Mouse (Mus musculus) E14TG2a.4 (cell line): ENCODE data around the gene Eps8.

Experiments
- H3K27me3 ChIP-seq: 2 replicates; pipeline ENCODE4 v1.6.1; 2014; ENCODE audit warnings: low read length, control low read depth; ENCODE audit not compliant: insufficient read depth
- H3K36me3 ChIP-seq: 2 replicates; pipeline ENCODE4 v1.6.1; 2014; ENCODE audit warnings: low read length, control low read depth; ENCODE audit not compliant: insufficient read depth
- H3K4me1 ChIP-seq: replicated peaks from 2 replicates; pipeline ENCODE4 v1.6.1; 2014; ENCODE audit warnings: low read depth, low read length, control low read depth
- H3K4me3 ChIP-seq: replicated peaks from 2 replicates; pipeline ENCODE4 v1.5.1; 2014; ENCODE audit warnings: mild to moderate bottlenecking, low read length
- H3K9me3 ChIP-seq: 2 replicates; pipeline ENCODE4 v1.6.1; 2014; ENCODE audit warnings: low read length, control low read depth
- CTCF ChIP-seq: conservative IDR thresholded peaks from 2 replicates; pipeline ENCODE4 v1.5.1; 2014; ENCODE audit warnings: low read length
- NANOG ChIP-seq: IDR thresholded peaks from 2 replicates; pipeline ENCODE4 v1.6.1; 2014; ENCODE audit warnings: borderline replicate concordance, low read length, mixed read lengths
- POU5F1 ChIP-seq: IDR thresholded peaks from 2 replicates; pipeline ENCODE4 v1.6.1; 2014; ENCODE audit warnings: low read length, borderline replicate concordance

Gene Eps8

DNA sequence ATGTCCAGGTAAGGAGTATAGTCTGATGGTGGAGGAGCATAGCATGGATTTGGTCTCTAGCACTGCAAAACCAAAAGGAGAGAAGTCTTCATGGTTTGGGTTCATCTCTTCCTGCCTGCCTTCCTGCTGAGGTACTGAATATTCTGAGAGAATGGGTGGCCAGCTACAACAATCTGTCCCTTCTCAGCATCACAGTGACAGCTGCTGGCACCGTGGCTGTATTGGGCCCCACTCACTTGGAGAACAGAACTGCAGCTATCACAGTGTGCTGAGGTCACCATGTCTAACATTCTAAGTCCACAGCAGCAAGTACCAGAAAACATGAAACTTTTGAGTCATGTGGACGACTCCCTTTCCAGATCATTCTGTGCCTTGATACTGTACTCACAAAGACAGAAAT lies 107.1 kb downstream of the Eps8 start:
- Histone ChIP-seq H3K27me3 (no peaks in the 10 kb centered on the region), H3K4me3 (no peak overlapping the region), H3K4me1 (peaks cover 23% of the 10 kb centered on the region), H3K9me3 (peaks cover 8% of the 10 kb centered on the region), H3K36me3 (no peaks in the 10 kb centered on the region)
- TF ChIP-seq POU5F1: no peak
- no peak for TF ChIP-seq NANOG
- no peak for TF ChIP-seq CTCF

DNA sequence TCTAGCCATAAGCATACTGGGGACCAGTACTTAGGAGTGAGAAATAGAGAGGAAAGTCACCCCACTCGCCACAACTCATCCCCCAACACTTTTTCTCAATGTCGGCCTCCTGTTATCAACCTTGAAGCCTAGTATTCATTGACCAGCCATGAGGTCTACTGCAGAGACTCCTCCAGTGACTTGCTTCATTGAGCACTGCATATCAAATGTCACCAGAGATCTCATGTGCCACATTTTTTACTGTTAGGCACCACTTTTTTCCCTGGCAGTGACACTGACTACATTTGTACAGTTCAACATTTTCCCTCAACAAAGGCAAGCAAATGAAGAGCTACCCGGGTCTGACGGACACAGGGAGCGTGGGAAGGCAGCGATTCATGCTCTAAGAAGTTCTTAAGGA lies 108.6 kb downstream of the Eps8 start:
- no peaks in the 10 kb centered on the region for H3K27me3 ChIP-seq
- H3K4me1 ChIP-seq: peaks cover 31% of the 10 kb centered on the region
- H3K9me3 ChIP-seq: peaks cover 8% of the 10 kb centered on the region
- no peak overlapping the region for H3K4me3 ChIP-seq
- no peaks in the 10 kb centered on the region for H3K36me3 ChIP-seq
- no peak for TF ChIP-seq NANOG
- TF ChIP-seq CTCF: no peak
- no peak for TF ChIP-seq POU5F1

DNA sequence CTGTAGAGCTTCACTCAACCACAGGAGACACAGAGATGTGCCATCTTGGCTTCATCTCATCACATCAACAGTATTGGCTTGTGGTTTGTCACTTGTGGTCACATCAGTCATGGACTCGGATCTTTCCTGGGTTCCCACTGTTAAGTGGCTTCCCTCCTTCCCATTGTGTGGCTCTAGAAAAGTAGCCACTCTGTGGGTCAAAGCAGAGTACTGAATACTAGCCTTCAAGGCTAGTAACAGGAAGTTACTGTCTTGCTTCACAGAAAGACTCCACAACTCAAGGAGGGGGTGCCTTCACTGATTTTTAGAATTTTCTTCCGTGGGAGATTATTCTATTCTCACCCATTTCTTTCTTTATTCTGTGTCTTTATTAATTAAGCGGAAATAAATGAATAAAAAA lies 109.3 kb downstream of the Eps8 start:
- TF ChIP-seq POU5F1 (no peak), CTCF (no peak), NANOG (no peak)
- Histone ChIP-seq H3K27me3 (no peaks in the 10 kb centered on the region), H3K9me3 (peaks cover 8% of the 10 kb centered on the region), H3K4me1 (peaks cover 38% of the 10 kb centered on the region), H3K36me3 (no peaks in the 10 kb centered on the region), H3K4me3 (no peak overlapping the region)

DNA sequence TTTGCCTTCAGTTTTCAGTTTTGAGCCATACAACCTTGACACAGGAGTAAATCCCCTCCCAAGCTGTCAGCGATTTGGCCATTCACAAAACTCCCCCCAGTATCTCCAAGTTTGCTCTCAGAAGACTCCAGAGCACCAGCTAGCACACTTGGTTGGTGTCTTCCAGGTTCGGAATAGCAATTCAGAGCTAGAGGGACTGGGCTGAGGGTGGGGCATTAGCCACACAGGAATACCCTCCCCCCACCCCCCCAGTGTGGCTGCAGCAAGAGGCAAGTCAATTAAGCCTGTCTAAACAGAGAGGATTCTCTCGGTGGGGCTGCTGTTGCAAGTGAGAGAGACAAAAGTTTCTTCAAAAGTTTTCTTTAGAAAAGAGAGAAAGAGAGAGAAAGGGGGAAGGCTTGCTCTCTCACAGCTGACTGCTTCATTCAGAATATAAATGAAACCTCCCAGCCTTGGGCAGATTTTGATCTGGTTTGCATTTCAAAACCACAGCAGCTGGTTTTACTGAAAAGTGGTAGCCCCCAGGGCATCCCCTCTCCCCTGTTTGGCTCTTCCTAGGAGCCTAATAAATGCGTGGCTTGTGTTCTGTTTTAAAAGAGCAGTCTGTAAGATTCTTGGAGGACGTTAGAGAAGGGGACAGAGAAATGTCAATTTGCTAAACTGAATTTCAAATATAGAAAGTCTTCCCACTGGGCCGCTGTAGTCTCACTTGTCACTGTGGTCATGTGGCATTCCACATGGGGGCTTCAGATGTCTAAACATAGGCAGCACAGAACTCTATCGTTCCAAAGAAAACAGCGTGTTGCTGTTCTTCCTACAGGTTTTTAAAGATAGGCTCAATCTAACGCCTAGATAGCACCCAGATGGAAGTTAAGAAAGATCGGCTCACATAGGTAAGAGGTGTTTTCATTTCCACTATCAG lies 112.2 kb downstream of the Eps8 start:
- TF ChIP-seq CTCF: no peak
- peak; percentile 25; the same call in 1 of the 2 replicates for TF ChIP-seq NANOG
- peak; percentile 68; the same call in 1 of the 2 replicates for TF ChIP-seq POU5F1
- Histone ChIP-seq H3K4me3 (peak overlapping the region; percentile 45), H3K4me1 (peaks cover 59% of the 10 kb centered on the region), H3K36me3 (no peaks in the 10 kb centered on the region), H3K27me3 (no peaks in the 10 kb centered on the region), H3K9me3 (peaks cover 8% of the 10 kb centered on the region)

DNA sequence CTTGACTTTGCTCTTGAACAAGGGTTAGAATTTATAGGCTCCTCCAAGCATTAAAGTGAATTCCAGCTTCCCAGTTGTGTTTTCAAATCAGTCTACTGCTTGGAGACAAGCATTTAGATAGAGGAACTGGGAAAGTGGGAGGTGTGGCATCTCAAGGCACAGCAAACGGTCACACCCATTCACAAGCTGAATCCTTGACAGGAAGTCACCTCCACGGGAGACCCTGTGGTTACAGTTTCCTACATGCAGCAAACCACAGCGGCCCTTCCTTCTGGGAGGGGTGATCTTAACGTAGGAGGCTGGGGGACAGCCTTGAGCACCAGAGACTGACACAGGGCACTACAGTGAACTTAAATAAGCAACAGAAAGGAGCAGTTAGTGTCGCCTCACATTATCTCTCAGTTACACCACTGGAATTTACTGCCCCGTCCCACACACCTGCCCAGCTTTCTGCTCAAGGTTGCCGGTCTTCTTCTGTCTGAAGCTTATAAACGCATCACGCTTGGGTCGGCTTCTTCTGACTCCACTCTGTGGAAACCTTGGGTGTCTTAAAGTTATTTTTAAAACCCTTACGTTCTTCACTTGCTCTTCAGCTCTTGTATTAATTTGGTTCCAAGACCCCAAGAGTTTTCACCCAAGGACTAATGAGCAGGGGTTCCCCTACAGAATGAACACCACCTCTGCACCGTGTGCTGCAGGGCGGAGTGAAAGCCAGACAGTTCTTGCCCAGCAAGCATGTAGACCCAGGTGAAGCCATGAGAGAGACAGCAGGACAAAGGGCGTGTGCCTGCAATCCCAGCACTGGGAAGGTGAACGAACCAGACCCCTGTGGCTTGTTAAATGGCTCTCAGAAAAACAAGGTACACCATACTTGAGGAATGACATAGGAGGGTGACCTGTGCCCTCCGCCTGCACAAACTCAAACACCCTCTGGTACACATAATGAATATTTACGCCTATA lies 113.2 kb downstream of the Eps8 start:
- Histone ChIP-seq H3K4me3 (peak overlapping the region; percentile 45), H3K9me3 (peaks cover 8% of the 10 kb centered on the region), H3K27me3 (no peaks in the 10 kb centered on the region), H3K4me1 (peaks cover 59% of the 10 kb centered on the region), H3K36me3 (no peaks in the 10 kb centered on the region)
- TF ChIP-seq POU5F1: no peak
- no peak for TF ChIP-seq CTCF
- TF ChIP-seq NANOG: no peak

DNA sequence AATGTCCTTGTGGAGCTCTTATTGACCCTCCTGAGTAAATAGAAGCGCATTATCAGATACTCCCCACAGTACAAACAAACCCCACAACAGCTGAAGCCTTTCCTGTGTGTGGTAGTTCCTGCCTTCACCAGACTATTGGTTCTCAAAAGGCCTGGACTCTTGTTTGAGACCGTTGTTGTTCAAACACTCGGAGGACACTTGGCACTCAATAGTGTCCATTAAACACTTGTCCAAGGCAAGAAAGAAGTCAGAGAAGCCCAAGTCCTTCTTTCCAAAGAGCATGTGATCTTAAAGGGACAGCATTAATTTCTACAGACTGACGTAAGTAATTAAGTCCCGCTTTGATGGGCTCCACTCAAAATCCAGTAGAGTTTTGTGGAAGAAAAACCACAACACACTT lies 113.9 kb downstream of the Eps8 start:
- Histone ChIP-seq H3K36me3 (peaks cover 3% of the 10 kb centered on the region), H3K4me3 (0 out of 2 replicates have a peak overlapping the region, but pooled peaks have one; percentile 45), H3K4me1 (peaks cover 59% of the 10 kb centered on the region), H3K27me3 (no peaks in the 10 kb centered on the region), H3K9me3 (peaks cover 5% of the 10 kb centered on the region)
- TF ChIP-seq NANOG (no peak), CTCF (no peak), POU5F1 (no peak)

DNA sequence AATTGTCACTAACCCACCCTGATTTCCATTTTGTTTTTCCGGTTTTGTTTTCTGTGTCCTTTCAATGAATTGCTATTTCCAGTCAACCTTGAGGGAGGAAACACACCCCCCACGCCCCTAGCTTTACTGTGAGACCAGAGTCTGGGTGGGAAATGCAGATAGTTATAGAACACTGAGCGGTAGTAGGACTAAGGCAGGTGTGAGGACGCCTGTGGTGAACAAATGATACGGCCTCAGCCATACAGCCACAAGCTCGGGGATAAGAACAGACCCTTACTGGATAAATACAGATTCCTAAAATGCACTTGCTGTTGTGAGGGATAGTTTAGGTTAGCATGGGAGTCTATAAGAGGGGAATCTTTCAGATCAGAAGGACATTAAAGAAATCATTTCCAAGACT lies 114.3 kb downstream of the Eps8 start:
- Histone ChIP-seq H3K27me3 (no peaks in the 10 kb centered on the region), H3K36me3 (peaks cover 7% of the 10 kb centered on the region), H3K9me3 (peaks cover 4% of the 10 kb centered on the region), H3K4me3 (no peak overlapping the region), H3K4me1 (peaks cover 58% of the 10 kb centered on the region)
- TF ChIP-seq CTCF (no peak), NANOG (no peak), POU5F1 (no peak)

DNA sequence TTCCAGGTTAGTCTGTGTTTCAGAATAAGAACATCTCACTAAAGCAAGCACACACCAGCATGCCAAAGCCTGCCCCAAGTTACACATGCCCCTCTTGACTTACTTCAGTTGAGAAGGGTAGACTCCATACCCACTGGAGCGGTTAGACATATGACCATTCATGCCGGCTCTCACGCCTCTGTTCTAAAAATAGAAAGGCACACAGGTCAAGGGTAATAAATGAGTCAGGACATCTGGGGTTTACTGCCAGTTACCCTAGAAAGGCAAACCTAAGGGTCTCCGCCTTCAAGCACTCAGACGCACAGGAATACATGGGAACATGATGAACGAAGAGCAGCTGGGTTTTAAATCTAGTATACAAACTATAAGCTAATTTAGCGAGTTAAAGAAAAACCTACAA lies 115.5 kb downstream of the Eps8 start:
- H3K36me3 ChIP-seq: peaks cover 7% of the 10 kb centered on the region
- peaks cover 4% of the 10 kb centered on the region for H3K9me3 ChIP-seq
- TF ChIP-seq CTCF: no peak
- TF ChIP-seq POU5F1: no peak
- TF ChIP-seq NANOG: no peak
- H3K27me3 ChIP-seq: no peaks in the 10 kb centered on the region
- no peak overlapping the region for H3K4me3 ChIP-seq
- H3K4me1 ChIP-seq: peaks cover 52% of the 10 kb centered on the region
